Mouse (Mus musculus) heart, embryonic 14.5 days (tissue): ENCODE results near the gene Zfp804a. TPM values are rescaled to one million over a fixed set of nuclear protein-coding genes. Genes with fewer than 3 reads are reported as not detected.

Source experiments
- ATAC-seq: fragments of 200-750 bp; cut with Nextera tagmentation; 2 replicates; pipeline ENCODE4 v1.8.0; 2017; ENCODE audit warnings: low read depth, moderate TSS enrichment; ENCODE audit not compliant: insufficient number of reproducible peaks, insufficient read depth, low FRiP score
- H3K27ac ChIP-seq, 2 experiments: fragments of 200-500 bp in 1 of 2; fragments of 300-500 bp in 1 of 2; sonication (generic) in 1 of 2; replicated peaks in 1 of 2; 2 replicates each; pipeline ENCODE4 v1.5.1; 2012 to 2014; ENCODE audit warnings: low read depth in 2 of 2, low read length in 2 of 2, control low read depth in 1 of 2, mild to moderate bottlenecking in 1 of 2, mixed read lengths in 1 of 2; ENCODE audit not compliant: control insufficient read depth in 1 of 2, insufficient read depth in 1 of 2
- H3K27me3 ChIP-seq: fragments of 300-500 bp; sonication (generic); 2 replicates; pipeline ENCODE4 v1.6.1; 2014; ENCODE audit warnings: mild to moderate bottlenecking, low read length, control low read depth; ENCODE audit not compliant: control insufficient read depth, insufficient read depth
- H3K36me3 ChIP-seq: fragments of 300-500 bp; sonication (generic); 2 replicates; pipeline ENCODE4 v1.6.1; 2014; ENCODE audit warnings: mild to moderate bottlenecking, control low read depth, low read length, mixed read lengths; ENCODE audit not compliant: control insufficient read depth, insufficient read depth
- H3K4me1 ChIP-seq, 2 experiments: fragments of 200-500 bp in 1 of 2; fragments of 300-500 bp in 1 of 2; sonication (generic) in 1 of 2; 2 replicates each; pipeline ENCODE4 v1.6.1; 2012 to 2014; ENCODE audit warnings: low read length in 2 of 2, control low read depth in 1 of 2, mixed read lengths in 1 of 2; ENCODE audit not compliant: control insufficient read depth in 2 of 2, insufficient read depth in 2 of 2
- H3K4me2 ChIP-seq: fragments of 300-500 bp; sonication (generic); 2 replicates; pipeline ENCODE4 v1.6.1; 2014; ENCODE audit warnings: mild to moderate bottlenecking, low read length
- H3K4me3 ChIP-seq, 2 experiments: fragments of 200-500 bp in 1 of 2; fragments of 300-500 bp in 1 of 2; sonication (generic) in 1 of 2; 2 replicates each; pipeline ENCODE4 v1.5.1; 2012 to 2014; ENCODE audit warnings: low read length in 2 of 2, mild to moderate bottlenecking in 2 of 2, control low read depth in 1 of 2, low read depth in 1 of 2, moderate library complexity in 1 of 2; ENCODE audit not compliant: control insufficient read depth in 1 of 2, insufficient read depth in 1 of 2
- H3K9ac ChIP-seq: fragments of 300-500 bp; sonication (generic); 2 replicates; pipeline ENCODE4 v1.6.1; 2014; ENCODE audit warnings: mild to moderate bottlenecking, low read length
- H3K9me3 ChIP-seq: fragments of 300-500 bp; sonication (generic); 2 replicates; pipeline ENCODE4 v1.6.1; 2016; ENCODE audit warnings: low read length, control low read depth; ENCODE audit not compliant: control insufficient read depth
- WGBS: fragments of 180-500 bp; shearing (Covaris S2); extraction: QIAGEN DNeasy Blood & Tissue Kit; methylation state at CpG from one replicate; pipeline ENCODE4 v1.1.7; 2014; 5-methylcytosine and 5-hydroxymethylcytosine counted together
- polyA plus RNA-seq: library from polyadenylated mRNA; unstranded; fragments of >200 nt; fragmentation: Nextera tagmentation; extraction: Ambion mirVana; gene quantifications from 2 replicates; pipeline ENCODE4 v1.2.1, GENCODE M21; 2014

Zfp804a gene
- polyA plus RNA-seq, 1 experiment from 2014 or later, result 0.42 TPM

DNA sequence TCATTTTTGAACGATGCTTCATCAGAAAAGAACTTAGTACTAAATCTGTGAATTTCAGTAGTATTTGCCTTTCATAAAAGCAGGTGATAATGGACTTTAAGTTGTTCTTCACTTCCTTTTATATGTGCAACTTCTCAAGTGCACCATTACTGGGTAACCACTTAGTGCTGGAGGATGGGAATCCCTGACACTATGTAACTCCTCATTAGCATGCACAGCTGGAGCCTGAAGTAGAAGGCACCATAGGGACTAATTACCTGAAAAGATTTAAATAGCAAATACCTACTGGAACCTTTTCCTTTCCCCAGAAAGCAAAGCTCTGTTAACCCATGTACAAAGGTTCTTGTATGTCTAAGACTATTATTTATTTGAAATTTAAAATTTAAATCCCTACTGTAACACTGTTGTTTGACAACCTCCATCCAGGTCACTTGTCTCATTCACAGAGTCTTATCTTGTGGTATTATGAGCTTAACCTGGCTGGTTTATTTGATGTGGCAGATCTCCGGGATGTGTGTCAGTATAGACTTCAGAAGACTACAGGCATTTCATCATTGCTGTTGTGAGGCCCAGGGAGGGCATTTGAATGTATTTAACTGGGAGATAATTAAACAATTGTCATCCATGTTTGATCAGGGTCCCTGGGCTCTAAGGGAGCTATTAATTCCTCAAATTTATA is 229.7 kb downstream of the Zfp804a start:
- ATAC-seq, result no peak
- no peak overlapping the region for H3K9ac ChIP-seq
- H3K4me3 ChIP-seq, result no peak overlapping the region
- no peak overlapping the region for H3K27ac ChIP-seq
- WGBS, result 68% methylated on average over 2 of the region's 2 CpGs
- no peaks in the 10 kb centered on the region for H3K4me1 ChIP-seq
- no peaks in the 10 kb centered on the region for H3K27me3 ChIP-seq
- no peaks in the 10 kb centered on the region for H3K9me3 ChIP-seq
- H3K4me2 ChIP-seq, result no peak overlapping the region
- no peaks in the 10 kb centered on the region for H3K36me3 ChIP-seq

DNA sequence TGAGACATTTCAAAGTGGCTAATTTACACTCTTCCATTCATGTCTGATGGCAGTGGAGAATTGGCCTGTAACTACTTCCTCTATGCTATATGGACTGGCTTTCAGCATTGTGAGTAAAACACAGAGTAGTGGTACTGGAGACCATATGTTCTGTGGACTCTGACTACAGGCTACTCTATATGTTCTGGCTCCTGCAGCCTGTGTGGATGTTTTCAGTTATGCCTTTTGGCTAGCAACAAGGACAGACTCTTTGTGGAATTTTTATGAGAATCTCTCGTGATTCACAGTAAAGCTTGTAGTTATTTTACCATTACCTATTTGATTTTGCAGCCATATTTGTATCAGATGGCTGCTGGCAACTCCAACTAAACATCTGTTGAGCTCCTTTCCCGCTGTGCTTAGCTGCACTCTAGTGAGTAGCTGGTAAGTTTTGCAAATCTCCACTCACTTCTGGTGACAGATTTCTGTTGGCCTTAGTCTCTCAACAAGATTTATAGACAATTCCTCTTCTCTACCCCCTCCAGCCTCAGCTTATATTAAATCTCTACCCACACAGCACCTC is 242.0 kb downstream of the Zfp804a start:
- Histone ChIP-seq H3K9me3 (no peaks in the 10 kb centered on the region), H3K4me3 (no peak overlapping the region), H3K27ac (no peak overlapping the region), H3K9ac (no peak overlapping the region), H3K4me2 (no peak overlapping the region), H3K4me1 (no peaks in the 10 kb centered on the region), H3K36me3 (no peaks in the 10 kb centered on the region), H3K27me3 (no peaks in the 10 kb centered on the region)
- no peak for ATAC-seq
- WGBS, result 70% methylated on average over 2 of the region's 2 CpGs
